Mouse (Mus musculus): ENCODE measurements around the gene Atxn7l1. TPM values are rescaled to one million over a fixed set of nuclear protein-coding genes. Genes with fewer than 3 reads are reported as not detected.

The Atxn7l1 gene
- polyA plus RNA-seq, 1 experiment: 23.7 TPM

GRCm38 (mm10) chr12:33279159-33279558 is 131.7 kb downstream of the Atxn7l1 start:
- H3K4me3 ChIP-seq (ENCODE audit: insufficient read depth, low read depth, low read length): no peak overlapping the region
- TF ChIP-seq CTCF (conservative IDR thresholded peaks at IDR 0.05; ENCODE audit: insufficient read depth, insufficient read length, low read depth, low read length) (no peak), POLR2A (IDR thresholded peaks at IDR 0.05; ENCODE audit: low read depth, low read length) (no peak)
- 37% methylated on average over 2 of the region's 2 CpGs for WGBS
- peak overlapping the region; percentile 76 for H3K27ac ChIP-seq (ENCODE audit: insufficient read depth, low read depth, low read length)
- no peaks in the 10 kb centered on the region for H3K27me3 ChIP-seq (replicated peaks; ENCODE audit: control insufficient read depth, insufficient read depth, low read length)
- H3K4me1 ChIP-seq (ENCODE audit: control insufficient read depth, insufficient read depth, low read length): peaks cover 10% of the 10 kb centered on the region
- H3K36me3 ChIP-seq (ENCODE audit: control insufficient read depth, insufficient read depth, low read length): no peaks in the 10 kb centered on the region
- no peak for DNase-seq

GRCm38 (mm10) chr12:33280805-33281204 is 133.3 kb downstream of the Atxn7l1 start:
- no peaks in the 10 kb centered on the region for H3K27me3 ChIP-seq (replicated peaks; ENCODE audit: control insufficient read depth, insufficient read depth, low read length)
- no peaks in the 10 kb centered on the region for H3K36me3 ChIP-seq (ENCODE audit: control insufficient read depth, insufficient read depth, low read length)
- H3K4me3 ChIP-seq (ENCODE audit: insufficient read depth, low read depth, low read length): no peak overlapping the region
- H3K4me1 ChIP-seq (ENCODE audit: control insufficient read depth, insufficient read depth, low read length): peaks cover 21% of the 10 kb centered on the region
- no peak overlapping the region for H3K27ac ChIP-seq (ENCODE audit: insufficient read depth, low read depth, low read length)
- TF ChIP-seq POLR2A (IDR thresholded peaks at IDR 0.05; ENCODE audit: low read depth, low read length): no peak
- peak; percentile 95 for TF ChIP-seq CTCF (conservative IDR thresholded peaks at IDR 0.05; ENCODE audit: insufficient read depth, insufficient read length, low read depth, low read length)
- peak; percentile 70 for DNase-seq
- 19% methylated on average over 2 of the region's 2 CpGs for WGBS

- no peaks in the 10 kb centered on the region for H3K36me3 ChIP-seq (ENCODE audit: control insufficient read depth, insufficient read depth, low read length)
- TF ChIP-seq POLR2A (IDR thresholded peaks at IDR 0.05; ENCODE audit: low read depth, low read length) (no peak), CTCF (conservative IDR thresholded peaks at IDR 0.05; ENCODE audit: insufficient read depth, insufficient read length, low read depth, low read length) (no peak)
- no peak overlapping the region for H3K4me3 ChIP-seq (ENCODE audit: insufficient read depth, low read depth, low read length)
- DNase-seq: no peak
- no peak overlapping the region for H3K27ac ChIP-seq (ENCODE audit: insufficient read depth, low read depth, low read length)
- 70% methylated on average over 8 of the region's 8 CpGs for WGBS
- peaks cover 30% of the 10 kb centered on the region for H3K4me1 ChIP-seq (ENCODE audit: control insufficient read depth, insufficient read depth, low read length)
- H3K27me3 ChIP-seq (replicated peaks; ENCODE audit: control insufficient read depth, insufficient read depth, low read length): no peaks in the 10 kb centered on the region
Observed at GRCm38 (mm10) chr12:33284344-33284936, 136.9 kb downstream of the Atxn7l1 start.

GRCm38 (mm10) chr12:33285354-33285753 is 137.9 kb downstream of the Atxn7l1 start:
- H3K27ac ChIP-seq (ENCODE audit: insufficient read depth, low read depth, low read length): peak overlapping the region; percentile 76
- WGBS: 42% methylated on average over 4 of the region's 4 CpGs

GRCm38 (mm10) chr12:33285933-33286649 is 138.6 kb downstream of the Atxn7l1 start:
- Histone ChIP-seq H3K27ac (ENCODE audit: insufficient read depth, low read depth, low read length) (peak overlapping the region; percentile 76), H3K36me3 (ENCODE audit: control insufficient read depth, insufficient read depth, low read length) (no peaks in the 10 kb centered on the region), H3K27me3 (replicated peaks; ENCODE audit: control insufficient read depth, insufficient read depth, low read length) (no peaks in the 10 kb centered on the region), H3K4me1 (ENCODE audit: control insufficient read depth, insufficient read depth, low read length) (peaks cover 33% of the 10 kb centered on the region), H3K4me3 (ENCODE audit: insufficient read depth, low read depth, low read length) (no peak overlapping the region)
- DNase-seq: peak; percentile 96
- 47% methylated on average over 9 of the region's 9 CpGs for WGBS
- TF ChIP-seq POLR2A (IDR thresholded peaks at IDR 0.05; ENCODE audit: low read depth, low read length) (no peak), CTCF (conservative IDR thresholded peaks at IDR 0.05; ENCODE audit: insufficient read depth, insufficient read length, low read depth, low read length) (no peak)

More at GRCm38 (mm10) chr12:33285354-33285753, 137.9 kb downstream of the Atxn7l1 start:
- DNase-seq: peak; percentile 66
- TF ChIP-seq CTCF (conservative IDR thresholded peaks at IDR 0.05; ENCODE audit: insufficient read depth, insufficient read length, low read depth, low read length) (no peak), POLR2A (IDR thresholded peaks at IDR 0.05; ENCODE audit: low read depth, low read length) (no peak)
- Histone ChIP-seq H3K36me3 (ENCODE audit: control insufficient read depth, insufficient read depth, low read length) (no peaks in the 10 kb centered on the region), H3K4me3 (ENCODE audit: insufficient read depth, low read depth, low read length) (no peak overlapping the region), H3K4me1 (ENCODE audit: control insufficient read depth, insufficient read depth, low read length) (peaks cover 33% of the 10 kb centered on the region), H3K27me3 (replicated peaks; ENCODE audit: control insufficient read depth, insufficient read depth, low read length) (no peaks in the 10 kb centered on the region)

- Histone ChIP-seq H3K27ac (ENCODE audit: insufficient read depth, low read depth, low read length) (no peak overlapping the region), H3K36me3 (ENCODE audit: control insufficient read depth, insufficient read depth, low read length) (no peaks in the 10 kb centered on the region), H3K4me3 (ENCODE audit: insufficient read depth, low read depth, low read length) (no peak overlapping the region), H3K27me3 (replicated peaks; ENCODE audit: control insufficient read depth, insufficient read depth, low read length) (no peaks in the 10 kb centered on the region), H3K4me1 (ENCODE audit: control insufficient read depth, insufficient read depth, low read length) (peaks cover 33% of the 10 kb centered on the region)
- WGBS: 35% methylated on average over 3 of the region's 3 CpGs
- DNase-seq: peak; percentile 66
- no peak for TF ChIP-seq POLR2A (IDR thresholded peaks at IDR 0.05; ENCODE audit: low read depth, low read length)
- TF ChIP-seq CTCF (conservative IDR thresholded peaks at IDR 0.05; ENCODE audit: insufficient read depth, insufficient read length, low read depth, low read length): no peak
Observed at GRCm38 (mm10) chr12:33287686-33288085, 140.2 kb downstream of the Atxn7l1 start.

- WGBS: 67% methylated on average over 2 of the region's 2 CpGs
- Histone ChIP-seq H3K4me3 (ENCODE audit: insufficient read depth, low read depth, low read length) (no peak overlapping the region), H3K27me3 (replicated peaks; ENCODE audit: control insufficient read depth, insufficient read depth, low read length) (no peaks in the 10 kb centered on the region), H3K4me1 (ENCODE audit: control insufficient read depth, insufficient read depth, low read length) (peaks cover 33% of the 10 kb centered on the region), H3K27ac (ENCODE audit: insufficient read depth, low read depth, low read length) (no peak overlapping the region), H3K36me3 (ENCODE audit: control insufficient read depth, insufficient read depth, low read length) (no peaks in the 10 kb centered on the region)
- DNase-seq: no peak
- no peak for TF ChIP-seq CTCF (conservative IDR thresholded peaks at IDR 0.05; ENCODE audit: insufficient read depth, insufficient read length, low read depth, low read length)
- TF ChIP-seq POLR2A (IDR thresholded peaks at IDR 0.05; ENCODE audit: low read depth, low read length): no peak
Observed at GRCm38 (mm10) chr12:33288746-33289145, 141.3 kb downstream of the Atxn7l1 start.

All from kidney, adult 2 months (tissue).